Mouse (Mus musculus) erythroblast, embryonic 14.5 days (primary cell): ENCODE measurements around the gene Mpz. TPM values are rescaled to one million over a fixed set of nuclear protein-coding genes. Genes with fewer than 3 reads are reported as not detected.

ENCODE experiments used
- H3K27me3 ChIP-seq: 2 replicates; pipeline ENCODE4 v1.6.1; 2012; ENCODE audit warnings: inconsistent platforms; ENCODE audit not compliant: control insufficient read depth
- H3K36me3 ChIP-seq: 2 replicates; pipeline ENCODE4 v1.6.1; 2012; ENCODE audit warnings: mild to moderate bottlenecking, inconsistent platforms; ENCODE audit not compliant: control insufficient read depth
- H3K4me1 ChIP-seq: 2 replicates; pipeline ENCODE4 v1.6.1; 2012; ENCODE audit warnings: inconsistent platforms; ENCODE audit not compliant: control insufficient read depth
- H3K4me3 ChIP-seq: replicated peaks from 2 replicates; pipeline ENCODE3; 2012; ENCODE audit warnings: moderate library complexity, mild to moderate bottlenecking, inconsistent platforms
- H3K9me3 ChIP-seq: 2 replicates; pipeline ENCODE4 v1.6.1; 2012; ENCODE audit warnings: low read length, inconsistent platforms, mixed read lengths; ENCODE audit not compliant: control insufficient read depth
- GATA1 ChIP-seq: IDR thresholded peaks from 2 replicates; pipeline ENCODE4 v1.6.1; 2012; ENCODE audit warnings: low read length, inconsistent platforms, mixed read lengths
- TAL1 ChIP-seq: IDR thresholded peaks from 3 replicates; pipeline ENCODE4 v1.6.1; 2012; ENCODE audit warnings: low read length, inconsistent platforms, mixed read lengths
- polyA plus RNA-seq: library from polyadenylated mRNA; stranded (reverse); fragments of >175 nt; gene quantifications from 2 replicates; pipeline ENCODE4 v1.2.3, GENCODE M21; 2012

The Mpz gene
- polyA plus RNA-seq, 1 experiment = not detected

- Histone ChIP-seq H3K9me3 (no peaks in the 10 kb centered on the region), H3K36me3 (no peaks in the 10 kb centered on the region), H3K27me3 (peaks cover 65% of the 10 kb centered on the region), H3K4me3 (no peak overlapping the region), H3K4me1 (peaks cover 14% of the 10 kb centered on the region)
- TF ChIP-seq TAL1 (no peak), GATA1 (no peak)
Measured at GRCm38 (mm10) chr1:171156644-171157043, 6.1 kb downstream of the Mpz start.

GRCm38 (mm10) chr1:171157965-171158364 is 7.5 kb downstream of the Mpz start:
- Histone ChIP-seq H3K4me1 (peaks cover 6% of the 10 kb centered on the region), H3K36me3 (no peaks in the 10 kb centered on the region), H3K9me3 (no peaks in the 10 kb centered on the region), H3K4me3 (no peak overlapping the region), H3K27me3 (peaks cover 65% of the 10 kb centered on the region)
- TF ChIP-seq TAL1 (no peak), GATA1 (no peak)

- TF ChIP-seq GATA1 (no peak), TAL1 (no peak)
- peak overlapping the region; percentile 9 for H3K4me3 ChIP-seq
- H3K27me3 ChIP-seq = peaks cover 63% of the 10 kb centered on the region
- no peaks in the 10 kb centered on the region for H3K36me3 ChIP-seq
- no peaks in the 10 kb centered on the region for H3K9me3 ChIP-seq
- peaks cover 6% of the 10 kb centered on the region for H3K4me1 ChIP-seq
Measured at GRCm38 (mm10) chr1:171159485-171159975, 9.0 kb downstream of the Mpz start.

- peaks cover 6% of the 10 kb centered on the region for H3K4me1 ChIP-seq
- TF ChIP-seq GATA1 = no peak
- no peak for TF ChIP-seq TAL1
- no peak overlapping the region for H3K4me3 ChIP-seq
- peaks cover 44% of the 10 kb centered on the region for H3K27me3 ChIP-seq
- H3K9me3 ChIP-seq = no peaks in the 10 kb centered on the region
- H3K36me3 ChIP-seq = no peaks in the 10 kb centered on the region
Measured at GRCm38 (mm10) chr1:171162526-171162925, 12.0 kb downstream of the Mpz start.

GRCm38 (mm10) chr1:171164258-171164657 is 13.7 kb downstream of the Mpz start:
- H3K9me3 ChIP-seq = no peaks in the 10 kb centered on the region
- no peak for TF ChIP-seq GATA1
- TF ChIP-seq TAL1 = no peak
- H3K36me3 ChIP-seq = no peaks in the 10 kb centered on the region
- H3K4me3 ChIP-seq = no peak overlapping the region
- H3K27me3 ChIP-seq = peaks cover 33% of the 10 kb centered on the region
- peaks cover 6% of the 10 kb centered on the region for H3K4me1 ChIP-seq

DNA sequence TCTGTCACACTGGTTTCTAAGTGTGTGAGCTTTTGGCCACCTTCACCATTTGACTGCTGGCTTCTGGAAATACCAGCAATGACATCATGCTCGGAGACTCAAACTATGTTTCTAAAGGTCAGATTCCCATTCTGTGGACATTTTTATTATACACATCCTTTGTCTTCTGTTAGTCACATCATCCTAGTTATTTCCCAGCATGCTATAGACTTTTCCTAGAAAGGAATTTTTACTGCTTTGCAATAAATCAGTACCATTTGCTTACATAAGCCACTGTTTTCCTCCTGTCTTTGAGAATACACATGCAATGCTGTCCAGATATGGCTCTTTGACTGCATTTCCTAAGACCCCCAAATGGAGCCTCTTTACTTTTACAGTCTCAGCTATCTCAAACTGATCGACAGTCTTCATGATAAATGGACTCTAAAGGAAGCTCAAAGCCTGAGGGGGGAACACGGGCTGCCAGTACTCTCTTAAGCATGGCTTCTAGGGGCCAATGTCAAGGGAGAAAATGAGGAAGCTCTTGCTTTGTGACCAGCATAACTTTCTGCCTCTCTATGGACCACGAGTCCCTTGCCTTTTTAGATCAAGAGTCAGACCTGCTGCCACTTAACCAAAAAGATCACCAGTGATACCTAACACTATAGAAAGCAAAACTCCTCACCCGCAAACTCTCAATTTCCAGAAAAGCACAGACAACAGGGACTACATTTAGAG is 15.3 kb downstream of the Mpz start:
- no peaks in the 10 kb centered on the region for H3K9me3 ChIP-seq
- H3K4me3 ChIP-seq = no peak overlapping the region
- no peaks in the 10 kb centered on the region for H3K4me1 ChIP-seq
- H3K36me3 ChIP-seq = no peaks in the 10 kb centered on the region
- H3K27me3 ChIP-seq = peaks cover 18% of the 10 kb centered on the region
- no peak for TF ChIP-seq TAL1
- no peak for TF ChIP-seq GATA1

- H3K4me1 ChIP-seq = no peaks in the 10 kb centered on the region
- H3K27me3 ChIP-seq = peaks cover 15% of the 10 kb centered on the region
- no peaks in the 10 kb centered on the region for H3K9me3 ChIP-seq
- no peaks in the 10 kb centered on the region for H3K36me3 ChIP-seq
- H3K4me3 ChIP-seq = no peak overlapping the region
- no peak for TF ChIP-seq TAL1
- TF ChIP-seq GATA1 = no peak
Measured at GRCm38 (mm10) chr1:171168906-171169305, 18.4 kb downstream of the Mpz start.

DNA sequence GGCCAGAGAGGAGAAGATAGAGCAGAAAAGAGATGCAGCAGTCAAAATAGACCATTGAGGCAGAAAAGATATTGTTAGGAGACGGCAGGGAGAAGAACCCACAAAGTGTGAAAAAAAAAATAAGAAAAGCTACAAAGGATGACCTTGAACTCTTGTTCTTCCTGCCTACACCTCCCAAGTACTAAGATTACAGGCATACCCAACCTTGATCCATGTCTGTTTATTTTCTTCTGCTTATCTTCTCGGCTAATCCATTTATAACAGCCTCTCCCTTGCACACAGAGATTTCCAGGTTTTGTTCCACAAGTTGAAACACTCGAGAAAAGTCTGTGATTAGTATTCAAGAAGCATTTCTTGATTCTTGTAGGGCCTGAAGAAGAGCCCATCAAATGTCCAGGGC is 19.4 kb downstream of the Mpz start:
- TF ChIP-seq TAL1 = no peak
- TF ChIP-seq GATA1 = no peak
- Histone ChIP-seq H3K36me3 (no peaks in the 10 kb centered on the region), H3K27me3 (peaks cover 15% of the 10 kb centered on the region), H3K9me3 (no peaks in the 10 kb centered on the region), H3K4me1 (no peaks in the 10 kb centered on the region), H3K4me3 (no peak overlapping the region)

- Histone ChIP-seq H3K4me1 (no peaks in the 10 kb centered on the region), H3K4me3 (no peak overlapping the region), H3K36me3 (no peaks in the 10 kb centered on the region), H3K27me3 (peaks cover 11% of the 10 kb centered on the region), H3K9me3 (no peaks in the 10 kb centered on the region)
- TF ChIP-seq TAL1 = no peak
- TF ChIP-seq GATA1 = no peak
Measured at GRCm38 (mm10) chr1:171171138-171171537, 20.6 kb downstream of the Mpz start.
